Mouse (Mus musculus) lung, postnatal 0 days (tissue): ENCODE results near the gene Plekha5.

Source experiments
- CTCF ChIP-seq: IDR thresholded peaks from 2 replicates; pipeline ENCODE4 v1.5.1; 2016; ENCODE audit warnings: antibody characterized with exemption, mild to moderate bottlenecking
- EP300 ChIP-seq: IDR thresholded peaks from 2 replicates; pipeline ENCODE4 v1.6.1; 2016; ENCODE audit warnings: antibody characterized with exemption, mild to moderate bottlenecking, control low read depth

GRCm38 (mm10) chr6:140380588-140380987 lies 43.3 kb upstream of the Plekha5 start:
- no peak for TF ChIP-seq CTCF
- TF ChIP-seq EP300: no peak
